Mouse (Mus musculus): Measurements from ENCODE around the gene Mapk9. TPM values are rescaled to one million over a fixed set of nuclear protein-coding genes. Genes with fewer than 3 reads are reported as not detected.
A peak's percentile ranks its signal among the peaks of the same experiment; 100 is the strongest.

The Mapk9 gene
- polyA plus RNA-seq, 1 experiment = 10.1 TPM

GRCm38 (mm10) chr11:49820928-49821327 is 25.6 kb upstream of the Mapk9 start:
- TF ChIP-seq FOSL1 (IDR thresholded peaks at IDR 0.05; ENCODE audit: insufficient read depth, low read length, poor library complexity, severe bottlenecking) (no peak), CEBPB (IDR thresholded peaks at IDR 0.05; ENCODE audit: low read depth) (no peak), MAX (IDR thresholded peaks at IDR 0.05) (no peak), MYOG (IDR thresholded peaks at IDR 0.05; ENCODE audit: control insufficient read depth, extremely low read depth, insufficient read length) (no peak), USF1 (IDR thresholded peaks at IDR 0.05; ENCODE audit: low read depth) (no peak), CTCF (IDR thresholded peaks at IDR 0.05; ENCODE audit: control insufficient read depth, insufficient read depth, insufficient read length) (no peak), MYOD1 (IDR thresholded peaks at IDR 0.05; ENCODE audit: control insufficient read depth, insufficient read length, low read depth) (no peak)
- Histone ChIP-seq H3K79me2 (ENCODE audit: control insufficient read depth, insufficient read depth) (no peaks in the 10 kb centered on the region), H3K36me3 (ENCODE audit: control insufficient read depth, insufficient read depth) (no peaks in the 10 kb centered on the region), H3ac (ENCODE audit: control insufficient read depth, insufficient read length, low read depth) (no peak overlapping the region), H3K27me3 (ENCODE audit: control insufficient read depth, insufficient read depth, insufficient read length) (peaks cover 31% of the 10 kb centered on the region), H3K4me3 (ENCODE audit: insufficient read depth, poor library complexity, severe bottlenecking) (no peak overlapping the region), H3K79me3 (ENCODE audit: low read depth) (no peaks in the 10 kb centered on the region)

- H3ac ChIP-seq (ENCODE audit: control insufficient read depth, insufficient read length, low read depth) = no peak overlapping the region
- H3K36me3 ChIP-seq (ENCODE audit: control insufficient read depth, insufficient read depth) = no peaks in the 10 kb centered on the region
- H3K79me2 ChIP-seq (ENCODE audit: control insufficient read depth, insufficient read depth) = no peaks in the 10 kb centered on the region
- TF ChIP-seq MYOG (IDR thresholded peaks at IDR 0.05; ENCODE audit: control insufficient read depth, extremely low read depth, insufficient read length) (no peak), CTCF (IDR thresholded peaks at IDR 0.05; ENCODE audit: control insufficient read depth, insufficient read depth, insufficient read length) (no peak), FOSL1 (IDR thresholded peaks at IDR 0.05; ENCODE audit: insufficient read depth, low read length, poor library complexity, severe bottlenecking) (no peak)
- no peaks in the 10 kb centered on the region for H3K79me3 ChIP-seq (ENCODE audit: low read depth)
- peaks cover 31% of the 10 kb centered on the region for H3K27me3 ChIP-seq (ENCODE audit: control insufficient read depth, insufficient read depth, insufficient read length)
- H3K4me3 ChIP-seq (ENCODE audit: insufficient read depth, poor library complexity, severe bottlenecking) = no peak overlapping the region
Measured at GRCm38 (mm10) chr11:49821546-49821945, 25.0 kb upstream of the Mapk9 start.

- Histone ChIP-seq H3K79me3 (ENCODE audit: low read depth) (no peaks in the 10 kb centered on the region), H3ac (ENCODE audit: control insufficient read depth, insufficient read length, low read depth) (no peak overlapping the region), H3K79me2 (ENCODE audit: control insufficient read depth, insufficient read depth) (no peaks in the 10 kb centered on the region), H3K4me3 (ENCODE audit: insufficient read depth, poor library complexity, severe bottlenecking) (no peak overlapping the region), H3K36me3 (ENCODE audit: control insufficient read depth, insufficient read depth) (no peaks in the 10 kb centered on the region), H3K27me3 (ENCODE audit: control insufficient read depth, insufficient read depth, insufficient read length) (peaks cover 32% of the 10 kb centered on the region)
- TF ChIP-seq CTCF (IDR thresholded peaks at IDR 0.05; ENCODE audit: control insufficient read depth, insufficient read depth, insufficient read length) (no peak), FOSL1 (IDR thresholded peaks at IDR 0.05; ENCODE audit: insufficient read depth, low read length, poor library complexity, severe bottlenecking) (no peak), MYOD1 (IDR thresholded peaks at IDR 0.05; ENCODE audit: control insufficient read depth, insufficient read length, low read depth) (no peak), MAX (IDR thresholded peaks at IDR 0.05) (no peak), CEBPB (IDR thresholded peaks at IDR 0.05; ENCODE audit: low read depth) (no peak)
Measured at GRCm38 (mm10) chr11:49822337-49822736, 24.2 kb upstream of the Mapk9 start.

GRCm38 (mm10) chr11:49824896-49825295 is 21.7 kb upstream of the Mapk9 start:
- Histone ChIP-seq H3K36me3 (ENCODE audit: control insufficient read depth, insufficient read depth) (no peaks in the 10 kb centered on the region), H3K4me3 (ENCODE audit: insufficient read depth, poor library complexity, severe bottlenecking) (no peak overlapping the region), H3ac (ENCODE audit: control insufficient read depth, insufficient read length, low read depth) (no peak overlapping the region), H3K79me3 (ENCODE audit: low read depth) (no peaks in the 10 kb centered on the region), H3K27me3 (ENCODE audit: control insufficient read depth, insufficient read depth, insufficient read length) (peaks cover 32% of the 10 kb centered on the region), H3K79me2 (ENCODE audit: control insufficient read depth, insufficient read depth) (no peaks in the 10 kb centered on the region)
- TF ChIP-seq MYOG (IDR thresholded peaks at IDR 0.05; ENCODE audit: control insufficient read depth, extremely low read depth, insufficient read length) = no peak
- peak; percentile 55 for TF ChIP-seq CTCF (IDR thresholded peaks at IDR 0.05; ENCODE audit: control insufficient read depth, insufficient read depth, insufficient read length)

- no peak for TF ChIP-seq CTCF (IDR thresholded peaks at IDR 0.05; ENCODE audit: control insufficient read depth, insufficient read depth, insufficient read length)
- no peaks in the 10 kb centered on the region for H3K79me3 ChIP-seq (ENCODE audit: low read depth)
- H3K36me3 ChIP-seq (ENCODE audit: control insufficient read depth, insufficient read depth) = no peaks in the 10 kb centered on the region
- H3ac ChIP-seq (ENCODE audit: control insufficient read depth, insufficient read length, low read depth) = no peak overlapping the region
- peaks cover 44% of the 10 kb centered on the region for H3K27me3 ChIP-seq (ENCODE audit: control insufficient read depth, insufficient read depth, insufficient read length)
- H3K79me2 ChIP-seq (ENCODE audit: control insufficient read depth, insufficient read depth) = no peaks in the 10 kb centered on the region
- no peak overlapping the region for H3K4me3 ChIP-seq (ENCODE audit: insufficient read depth, poor library complexity, severe bottlenecking)
Measured at GRCm38 (mm10) chr11:49827243-49827642, 19.3 kb upstream of the Mapk9 start.

GRCm38 (mm10) chr11:49829176-49829745 is 17.3 kb upstream of the Mapk9 start:
- H3K79me3 ChIP-seq (ENCODE audit: low read depth) = no peaks in the 10 kb centered on the region
- peaks cover 32% of the 10 kb centered on the region for H3K27me3 ChIP-seq (ENCODE audit: control insufficient read depth, insufficient read depth, insufficient read length)
- no peak overlapping the region for H3K4me3 ChIP-seq (ENCODE audit: insufficient read depth, poor library complexity, severe bottlenecking)
- TF ChIP-seq CTCF (IDR thresholded peaks at IDR 0.05; ENCODE audit: control insufficient read depth, insufficient read depth, insufficient read length) (no peak), USF1 (IDR thresholded peaks at IDR 0.05; ENCODE audit: low read depth) (no peak), FOSL1 (IDR thresholded peaks at IDR 0.05; ENCODE audit: insufficient read depth, low read length, poor library complexity, severe bottlenecking) (no peak)
- H3K36me3 ChIP-seq (ENCODE audit: control insufficient read depth, insufficient read depth) = no peaks in the 10 kb centered on the region
- no peak overlapping the region for H3ac ChIP-seq (ENCODE audit: control insufficient read depth, insufficient read length, low read depth)
- H3K79me2 ChIP-seq (ENCODE audit: control insufficient read depth, insufficient read depth) = no peaks in the 10 kb centered on the region

Measured in C2C12 (cell line).